Mouse (Mus musculus): ENCODE data around the gene Megf8. TPM values are rescaled to one million over a fixed set of nuclear protein-coding genes. Genes with fewer than 3 reads are reported as not detected.

Megf8 gene
- total RNA-seq, 1 experiment: 47.5 TPM

DNA sequence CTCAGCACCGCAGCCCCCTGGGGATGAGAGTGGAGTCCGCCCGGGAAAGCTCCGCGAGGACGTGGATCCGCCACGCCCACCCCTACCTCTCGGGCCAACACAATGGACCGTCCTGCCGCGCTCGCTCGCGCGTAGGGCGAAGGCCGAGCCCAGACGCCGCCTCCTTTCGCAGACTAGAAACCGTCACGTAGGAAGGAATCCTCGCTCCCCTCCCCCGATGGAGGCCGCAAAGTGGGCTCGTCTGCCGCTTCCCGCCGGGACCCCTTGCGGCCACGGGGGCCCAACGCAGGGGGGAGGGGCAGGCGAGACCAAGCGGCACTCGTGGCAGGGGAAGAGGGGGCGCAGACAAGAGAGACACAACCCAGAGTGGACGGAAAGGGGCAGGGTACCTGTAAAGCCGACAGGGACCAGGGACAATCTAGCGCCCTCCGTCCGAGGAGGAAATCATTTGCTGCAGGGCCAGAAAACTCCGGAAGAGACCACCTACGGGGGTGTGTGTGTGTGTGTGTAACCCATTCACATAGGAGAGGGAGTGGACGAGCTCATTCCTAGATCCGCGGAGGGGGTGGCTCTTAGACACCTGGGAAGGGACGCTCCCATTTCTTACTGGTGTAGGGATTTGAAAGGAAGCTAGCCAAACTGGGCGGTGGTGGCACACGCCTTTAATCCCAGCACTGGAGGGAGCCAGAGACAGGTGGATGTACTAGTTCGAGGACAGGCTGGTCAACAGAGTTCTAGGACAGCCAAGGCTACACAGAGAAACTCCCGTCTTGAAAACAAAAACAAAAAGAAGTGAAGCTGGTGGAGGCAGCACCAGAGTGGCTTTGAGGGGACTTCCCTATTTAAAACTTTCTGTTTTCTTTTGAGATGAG lies 19.3 kb upstream of the Megf8 start, which contains the start of gene Pafah1b3:
Gene Pafah1b3 (minus strand): TSS at position 533 of the 872 bp plus-strand sequence.
- peak; percentile 97 for DNase-seq (ENCODE audit: low read depth, low spot score)
- peak within 1 kb of the TSS; percentile 81 for H3K9ac ChIP-seq (ENCODE audit: insufficient read depth, low read depth, low read length, poor library complexity, severe bottlenecking)
- peak within 1 kb of the TSS; percentile 73 to 78 for H3K4me3 ChIP-seq (ENCODE audit: insufficient read depth in 1 of 2, low read depth in 1 of 2, low read length in 2 of 2, poor library complexity in 1 of 2, severe bottlenecking in 1 of 2)
- H3K36me3 ChIP-seq (ENCODE audit: control insufficient read depth, insufficient read depth, low read length, poor library complexity, severe bottlenecking): peaks cover 20% of the 10 kb centered on the region
- in situ Hi-C loops (cut with MboI; ENCODE audit: low sequenced_read_pairs in 2 of 2, unreplicated experiment in 2 of 2): no loop called here
- H3K4me1 ChIP-seq (ENCODE audit: control insufficient read depth in 2 of 2, insufficient read depth in 2 of 2, low read length in 2 of 2, poor library complexity in 1 of 2): peaks cover 7 to 8% of the 10 kb centered on the region in 2 experiments; a peak in 2 of 4 replicates
- TF ChIP-seq HCFC1 (IDR thresholded peaks at IDR 0.05; ENCODE audit: borderline replicate concordance, insufficient read depth, low read length): 0 out of 2 replicates have a peak, but pooled peaks have one; percentile 61
- no peak for TF ChIP-seq MAFK (IDR thresholded peaks at IDR 0.05; ENCODE audit: insufficient read depth, low read depth, low read length)
- H3K27ac ChIP-seq (ENCODE audit: insufficient read depth, low read depth, low read length, poor library complexity, severe bottlenecking): peak within 1 kb of the TSS; percentile 64
- no peaks in the 10 kb centered on the region for H3K9me3 ChIP-seq (ENCODE audit: control insufficient read depth, insufficient read depth, low read depth, low read length)

GRCm38 (mm10) chr7:25301063-25301462 lies 15.9 kb upstream of the Megf8 start, which contains the start of gene Prr19:
TSS of gene Prr19 (plus strand) at chr7:25301411.
- Histone ChIP-seq H3K9me3 (ENCODE audit: control insufficient read depth, insufficient read depth, low read depth, low read length) (no peaks in the 10 kb centered on the region), H3K36me3 (ENCODE audit: control insufficient read depth, insufficient read depth, low read length, poor library complexity, severe bottlenecking) (peaks cover 2% of the 10 kb centered on the region; the same call in 1 of the 2 replicates), H3K4me1 (ENCODE audit: control insufficient read depth in 2 of 2, insufficient read depth in 2 of 2, low read length in 2 of 2, poor library complexity in 1 of 2) (peaks cover 10 to 18% of the 10 kb centered on the region in 2 experiments), H3K4me3 (ENCODE audit: insufficient read depth in 1 of 2, low read depth in 1 of 2, low read length in 2 of 2, poor library complexity in 1 of 2, severe bottlenecking in 1 of 2) (no peak within 1 kb of the TSS), H3K27ac (ENCODE audit: insufficient read depth, low read depth, low read length, poor library complexity, severe bottlenecking) (no peak within 1 kb of the TSS), H3K9ac (ENCODE audit: insufficient read depth, low read depth, low read length, poor library complexity, severe bottlenecking) (no peak within 1 kb of the TSS)
- peak; percentile 94 for DNase-seq (ENCODE audit: low read depth, low spot score)
- in situ Hi-C loops (cut with MboI; ENCODE audit: low sequenced_read_pairs in 2 of 2, unreplicated experiment in 2 of 2): no loop called here
- TF ChIP-seq MAFK (IDR thresholded peaks at IDR 0.05; ENCODE audit: insufficient read depth, low read depth, low read length): no peak
- TF ChIP-seq CHD2 (IDR thresholded peaks at IDR 0.05; ENCODE audit: low read depth, low read length): no peak
- TF ChIP-seq ZC3H11A (IDR thresholded peaks at IDR 0.05; ENCODE audit: borderline replicate concordance, low read depth, low read length): no peak

GRCm38 (mm10) chr7:25303003-25303684 lies 13.8 kb upstream of the Megf8 start:
- peaks cover 8 to 18% of the 10 kb centered on the region in 2 experiments for H3K4me1 ChIP-seq (ENCODE audit: control insufficient read depth in 2 of 2, insufficient read depth in 2 of 2, low read length in 2 of 2, poor library complexity in 1 of 2)
- H3K9me3 ChIP-seq (ENCODE audit: control insufficient read depth, insufficient read depth, low read depth, low read length): no peaks in the 10 kb centered on the region
- DNase-seq (ENCODE audit: low read depth, low spot score): no peak
- H3K9ac ChIP-seq (ENCODE audit: insufficient read depth, low read depth, low read length, poor library complexity, severe bottlenecking): no peak overlapping the region
- in situ Hi-C loops (cut with MboI; ENCODE audit: low sequenced_read_pairs in 2 of 2, unreplicated experiment in 2 of 2): no loop called here
- H3K36me3 ChIP-seq (ENCODE audit: control insufficient read depth, insufficient read depth, low read length, poor library complexity, severe bottlenecking): no peaks in the 10 kb centered on the region; the same call in 1 of the 2 replicates
- TF ChIP-seq HCFC1 (IDR thresholded peaks at IDR 0.05; ENCODE audit: borderline replicate concordance, insufficient read depth, low read length) (no peak), MAFK (IDR thresholded peaks at IDR 0.05; ENCODE audit: insufficient read depth, low read depth, low read length) (no peak), ZC3H11A (IDR thresholded peaks at IDR 0.05; ENCODE audit: borderline replicate concordance, low read depth, low read length) (no peak), CHD2 (IDR thresholded peaks at IDR 0.05; ENCODE audit: low read depth, low read length) (no peak), ZNF384 (IDR thresholded peaks at IDR 0.05; ENCODE audit: low read depth, low read length) (no peak)
- H3K27ac ChIP-seq (ENCODE audit: insufficient read depth, low read depth, low read length, poor library complexity, severe bottlenecking): no peak overlapping the region; the same call in 1 of the 2 replicates
- no peak overlapping the region for H3K4me3 ChIP-seq (ENCODE audit: insufficient read depth in 1 of 2, low read depth in 1 of 2, low read length in 2 of 2, poor library complexity in 1 of 2, severe bottlenecking in 1 of 2)

- no peak overlapping the region for H3K4me3 ChIP-seq (ENCODE audit: insufficient read depth in 1 of 2, low read depth in 1 of 2, low read length in 2 of 2, poor library complexity in 1 of 2, severe bottlenecking in 1 of 2)
- peaks cover 9 to 18% of the 10 kb centered on the region in 2 experiments for H3K4me1 ChIP-seq (ENCODE audit: control insufficient read depth in 2 of 2, insufficient read depth in 2 of 2, low read length in 2 of 2, poor library complexity in 1 of 2)
- no peak for DNase-seq (ENCODE audit: low read depth, low spot score)
- H3K9ac ChIP-seq (ENCODE audit: insufficient read depth, low read depth, low read length, poor library complexity, severe bottlenecking): no peak overlapping the region
- no peaks in the 10 kb centered on the region for H3K9me3 ChIP-seq (ENCODE audit: control insufficient read depth, insufficient read depth, low read depth, low read length)
- no peaks in the 10 kb centered on the region; the same call in 1 of the 2 replicates for H3K36me3 ChIP-seq (ENCODE audit: control insufficient read depth, insufficient read depth, low read length, poor library complexity, severe bottlenecking)
- H3K27ac ChIP-seq (ENCODE audit: insufficient read depth, low read depth, low read length, poor library complexity, severe bottlenecking): no peak overlapping the region
- TF ChIP-seq CHD2 (IDR thresholded peaks at IDR 0.05; ENCODE audit: low read depth, low read length): no peak
- TF ChIP-seq ZC3H11A (IDR thresholded peaks at IDR 0.05; ENCODE audit: borderline replicate concordance, low read depth, low read length): no peak
- TF ChIP-seq HCFC1 (IDR thresholded peaks at IDR 0.05; ENCODE audit: borderline replicate concordance, insufficient read depth, low read length): no peak
- TF ChIP-seq ZNF384 (IDR thresholded peaks at IDR 0.05; ENCODE audit: low read depth, low read length): no peak
- TF ChIP-seq MAFK (IDR thresholded peaks at IDR 0.05; ENCODE audit: insufficient read depth, low read depth, low read length): no peak
- in situ Hi-C loops (cut with MboI; ENCODE audit: low sequenced_read_pairs in 2 of 2, unreplicated experiment in 2 of 2): no loop called here
Observed at GRCm38 (mm10) chr7:25303685-25304006, 13.3 kb upstream of the Megf8 start.
